Mouse (Mus musculus) hindbrain, embryonic 11.5 days (tissue): ENCODE data around the gene Ap1b1. TPM values are rescaled to one million over a fixed set of nuclear protein-coding genes. Genes with fewer than 3 reads are reported as not detected.

Source experiments
- ATAC-seq: fragments of 200-750 bp; cut with Nextera tagmentation; 2 replicates; pipeline ENCODE4 v1.8.0; 2017; ENCODE audit warnings: mild to moderate bottlenecking, moderate TSS enrichment, moderate library complexity; ENCODE audit not compliant: low FRiP score
- DNase-seq: peaks from one replicate; pipeline ENCODE4 v3.0.0-alpha.2; 2015; ENCODE audit warnings: low spot score
- H3K27ac ChIP-seq: fragments of 300-500 bp; sonication (generic); 2 replicates; pipeline ENCODE4 v1.5.1; 2014; ENCODE audit warnings: mild to moderate bottlenecking, low read depth, low read length
- H3K27me3 ChIP-seq: fragments of 300-500 bp; sonication (generic); 2 replicates; pipeline ENCODE4 v1.6.1; 2014; ENCODE audit warnings: mild to moderate bottlenecking, low read length, moderate library complexity, mixed read lengths; ENCODE audit not compliant: control insufficient read depth, insufficient read depth
- H3K36me3 ChIP-seq: fragments of 300-500 bp; sonication (generic); 2 replicates; pipeline ENCODE4 v1.6.1; 2014; ENCODE audit warnings: mild to moderate bottlenecking, low read length, moderate library complexity, mixed read lengths; ENCODE audit not compliant: control insufficient read depth, insufficient read depth
- H3K4me1 ChIP-seq: fragments of 300-500 bp; sonication (generic); replicated peaks from 2 replicates; pipeline ENCODE4 v1.6.1; 2014; ENCODE audit warnings: low read length, mixed read lengths; ENCODE audit not compliant: control insufficient read depth, insufficient read depth
- H3K4me2 ChIP-seq: fragments of 300-500 bp; sonication (generic); replicated peaks from 2 replicates; pipeline ENCODE4 v1.6.1; 2014; ENCODE audit warnings: mild to moderate bottlenecking, low read depth, low read length
- H3K4me3 ChIP-seq: fragments of 300-500 bp; sonication (generic); 2 replicates; pipeline ENCODE4 v1.5.1; 2014; ENCODE audit warnings: low read depth, low read length
- H3K9ac ChIP-seq: fragments of 300-500 bp; sonication (generic); 2 replicates; pipeline ENCODE4 v1.6.1; 2014; ENCODE audit warnings: low read depth, low read length
- H3K9me3 ChIP-seq: fragments of 300-500 bp; sonication (generic); 2 replicates; pipeline ENCODE4 v1.6.1; 2016; ENCODE audit warnings: low read length; ENCODE audit not compliant: control insufficient read depth
- WGBS: fragments of 180-500 bp; shearing (Covaris S2); extraction: QIAGEN DNeasy Blood & Tissue Kit; methylation state at CpG from one replicate; pipeline ENCODE4 v1.1.7; 2014; 5-methylcytosine and 5-hydroxymethylcytosine counted together
- polyA plus RNA-seq: library from polyadenylated mRNA; unstranded; fragments of >200 nt; fragmentation: Nextera tagmentation; extraction: Ambion mirVana; gene quantifications from 2 replicates; pipeline ENCODE4 v1.2.1, GENCODE M21; 2014

Gene Ap1b1
- polyA plus RNA-seq, 1 experiment from 2014 or later, result 60.7 TPM

DNA sequence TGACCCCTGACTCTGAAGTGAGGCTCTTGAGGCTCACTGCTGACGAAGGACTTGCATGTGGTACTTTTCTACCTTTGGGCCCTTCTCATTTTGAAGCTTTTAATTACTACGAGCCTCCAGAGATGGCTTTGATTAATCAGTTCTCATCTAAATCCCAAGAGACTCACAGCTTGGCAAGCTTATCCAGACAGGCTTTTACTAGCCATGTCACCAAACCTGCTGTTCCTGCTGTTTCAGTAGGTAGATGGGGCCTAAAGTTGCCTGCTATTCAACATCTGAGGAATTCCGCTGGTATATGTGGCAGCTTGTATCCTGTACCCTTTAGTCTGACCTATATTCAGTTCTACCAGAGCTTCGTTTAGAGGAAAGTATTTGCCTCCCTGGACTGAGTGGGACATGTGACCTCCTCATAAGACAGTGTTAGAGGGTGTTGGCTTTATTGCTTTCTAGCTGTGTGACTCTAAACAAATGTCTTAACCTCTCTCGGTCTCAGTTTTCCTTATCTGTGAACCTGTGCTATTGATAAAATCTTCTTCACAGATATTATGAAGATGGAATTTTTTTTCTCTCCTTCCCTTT lies 10.1 kb downstream of the Ap1b1 start:
- WGBS, result 89% methylated on average over 5 of the region's 5 CpGs
- Histone ChIP-seq H3K4me3 (no peak overlapping the region), H3K36me3 (no peaks in the 10 kb centered on the region), H3K4me1 (no peaks in the 10 kb centered on the region; the same call in 1 of the 2 replicates), H3K9ac (no peak overlapping the region), H3K27me3 (no peaks in the 10 kb centered on the region), H3K9me3 (no peaks in the 10 kb centered on the region), H3K4me2 (no peak overlapping the region), H3K27ac (no peak overlapping the region)
- no peak for ATAC-seq
- no peak for DNase-seq

DNA sequence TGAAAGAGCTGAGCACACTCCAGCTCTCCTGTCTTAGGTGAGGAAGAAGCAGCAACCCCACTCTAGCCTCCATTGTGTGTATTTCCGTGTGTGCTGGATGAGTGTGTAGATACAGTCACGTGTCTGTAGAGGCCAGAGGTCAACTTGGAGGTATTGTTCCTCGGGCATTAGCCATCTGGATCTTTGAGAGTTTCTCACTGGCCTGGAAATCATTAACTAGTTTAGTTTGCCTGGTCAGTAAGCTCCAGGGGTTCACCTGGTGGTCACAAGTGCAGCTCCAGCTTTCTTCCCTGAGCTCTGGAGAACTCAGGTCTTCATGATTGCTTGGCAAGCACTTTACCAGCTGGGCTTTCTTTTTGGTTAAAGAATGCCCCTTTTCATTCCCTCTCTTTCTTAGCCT lies 11.7 kb downstream of the Ap1b1 start:
- no peaks in the 10 kb centered on the region for H3K9me3 ChIP-seq
- peak; percentile 29 for DNase-seq
- ATAC-seq, result no peak
- no peaks in the 10 kb centered on the region for H3K27me3 ChIP-seq
- no peak overlapping the region for H3K4me2 ChIP-seq
- no peaks in the 10 kb centered on the region; the same call in 1 of the 2 replicates for H3K4me1 ChIP-seq
- WGBS, result 16% methylated on average over 3 of the region's 3 CpGs
- H3K9ac ChIP-seq, result no peak overlapping the region
- no peak overlapping the region for H3K27ac ChIP-seq
- H3K4me3 ChIP-seq, result no peak overlapping the region
- no peaks in the 10 kb centered on the region for H3K36me3 ChIP-seq

DNA sequence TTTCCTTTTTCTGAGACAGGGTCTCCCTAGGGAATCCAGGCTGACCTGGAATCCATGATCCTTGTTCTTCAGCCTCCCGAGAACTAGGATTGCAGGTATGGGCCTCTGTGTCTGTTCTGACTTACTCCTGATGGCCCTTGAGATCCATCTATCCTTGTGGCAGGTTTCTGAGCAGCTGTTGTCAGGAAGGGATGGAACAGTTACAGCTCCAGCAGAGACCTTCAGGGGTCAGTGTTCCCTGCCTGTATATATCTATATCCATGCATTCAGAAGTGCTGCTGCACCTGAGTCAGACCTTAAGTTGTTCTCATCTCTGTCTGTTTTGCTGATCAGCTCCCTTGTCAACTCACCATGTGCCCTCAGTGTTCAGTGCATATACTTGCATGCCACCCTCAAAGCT lies 12.1 kb downstream of the Ap1b1 start:
- Histone ChIP-seq H3K4me3 (no peak overlapping the region), H3K4me2 (no peak overlapping the region), H3K36me3 (no peaks in the 10 kb centered on the region), H3K27me3 (no peaks in the 10 kb centered on the region), H3K27ac (no peak overlapping the region), H3K9ac (no peak overlapping the region), H3K9me3 (no peaks in the 10 kb centered on the region), H3K4me1 (no peaks in the 10 kb centered on the region; the same call in 1 of the 2 replicates)
- 41% methylated on average over 1 of the region's 1 CpGs for WGBS
- DNase-seq, result no peak
- no peak for ATAC-seq

DNA sequence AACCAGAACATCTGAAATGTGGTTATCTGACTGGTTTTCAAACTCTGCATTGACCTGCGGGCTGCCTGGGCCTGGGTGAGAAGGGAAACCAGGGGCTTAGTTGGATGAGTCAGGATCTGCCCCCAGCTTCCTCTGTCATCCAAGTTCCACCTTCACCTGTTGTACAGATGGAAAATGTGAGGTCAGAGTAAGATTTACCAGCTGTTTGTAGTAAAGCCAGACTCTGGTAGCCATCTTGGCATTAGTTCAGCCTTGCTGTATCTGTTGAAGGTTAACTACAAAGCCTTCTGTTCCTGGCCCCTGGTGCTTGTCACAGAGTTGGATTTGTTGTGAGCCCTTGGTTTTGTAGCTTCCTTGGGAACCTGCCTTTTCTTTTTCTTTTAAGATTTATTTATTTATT lies 13.6 kb downstream of the Ap1b1 start:
- DNase-seq (no peak), ATAC-seq (no peak)
- H3K4me3 ChIP-seq, result no peak overlapping the region
- no peaks in the 10 kb centered on the region for H3K36me3 ChIP-seq
- no peaks in the 10 kb centered on the region for H3K27me3 ChIP-seq
- no peaks in the 10 kb centered on the region for H3K9me3 ChIP-seq
- no peak overlapping the region for H3K4me2 ChIP-seq
- H3K4me1 ChIP-seq, result no peaks in the 10 kb centered on the region; the same call in 1 of the 2 replicates
- H3K9ac ChIP-seq, result no peak overlapping the region
- H3K27ac ChIP-seq, result no peak overlapping the region
- 96% methylated on average over 1 of the region's 1 CpGs for WGBS

DNA sequence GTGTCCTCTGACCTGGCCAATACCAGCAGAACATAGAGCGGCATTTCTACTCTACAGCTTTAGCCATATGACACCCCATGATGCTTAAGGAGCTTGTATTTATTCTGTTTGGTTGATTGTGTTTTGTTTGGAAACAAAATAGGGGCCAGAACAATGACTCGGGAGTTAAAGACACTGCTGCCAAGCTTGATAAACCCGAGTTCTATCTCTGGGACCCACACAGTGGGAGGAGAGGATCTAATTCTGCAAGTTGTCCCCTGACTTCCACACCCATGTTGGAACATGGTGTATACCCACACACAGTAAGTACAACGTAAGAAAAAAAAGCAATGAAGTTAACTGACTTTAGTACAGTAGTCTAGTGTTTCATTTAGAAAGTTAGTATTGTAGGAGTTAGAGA lies 16.2 kb downstream of the Ap1b1 start:
- ATAC-seq (no peak), DNase-seq (no peak)
- Histone ChIP-seq H3K27ac (no peak overlapping the region), H3K36me3 (no peaks in the 10 kb centered on the region), H3K9ac (no peak overlapping the region), H3K4me3 (no peak overlapping the region), H3K9me3 (no peaks in the 10 kb centered on the region), H3K4me1 (no peaks in the 10 kb centered on the region; the same call in 1 of the 2 replicates), H3K27me3 (no peaks in the 10 kb centered on the region), H3K4me2 (no peak overlapping the region)
- WGBS, result 89% methylated on average over 4 of the region's 4 CpGs

DNA sequence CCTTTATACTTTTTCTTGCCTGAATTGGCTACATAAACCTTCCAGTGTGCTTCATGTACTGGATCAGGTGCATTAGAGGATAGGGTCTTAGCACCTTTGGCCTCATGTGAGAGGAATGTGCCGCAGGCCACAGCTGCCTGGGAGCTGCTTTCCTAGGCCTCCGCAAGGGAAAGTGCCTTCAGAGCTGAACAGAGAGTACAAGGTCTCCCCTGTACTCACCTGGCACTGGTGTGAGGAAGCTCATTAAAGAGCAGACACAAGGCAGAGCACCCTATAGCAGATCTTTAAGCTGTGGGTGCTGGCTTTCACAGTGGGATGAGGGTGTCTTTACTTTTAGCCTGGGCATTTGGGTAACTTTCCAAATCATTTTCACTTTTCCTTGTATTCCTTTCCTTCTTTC lies 18.9 kb downstream of the Ap1b1 start:
- Histone ChIP-seq H3K4me1 (no peaks in the 10 kb centered on the region), H3K9me3 (no peaks in the 10 kb centered on the region), H3K27me3 (no peaks in the 10 kb centered on the region), H3K27ac (no peak overlapping the region), H3K4me3 (no peak overlapping the region), H3K4me2 (no peak overlapping the region), H3K36me3 (no peaks in the 10 kb centered on the region), H3K9ac (no peak overlapping the region)
- no peak for DNase-seq
- no peak for ATAC-seq
- 89% methylated on average over 2 of the region's 2 CpGs for WGBS

DNA sequence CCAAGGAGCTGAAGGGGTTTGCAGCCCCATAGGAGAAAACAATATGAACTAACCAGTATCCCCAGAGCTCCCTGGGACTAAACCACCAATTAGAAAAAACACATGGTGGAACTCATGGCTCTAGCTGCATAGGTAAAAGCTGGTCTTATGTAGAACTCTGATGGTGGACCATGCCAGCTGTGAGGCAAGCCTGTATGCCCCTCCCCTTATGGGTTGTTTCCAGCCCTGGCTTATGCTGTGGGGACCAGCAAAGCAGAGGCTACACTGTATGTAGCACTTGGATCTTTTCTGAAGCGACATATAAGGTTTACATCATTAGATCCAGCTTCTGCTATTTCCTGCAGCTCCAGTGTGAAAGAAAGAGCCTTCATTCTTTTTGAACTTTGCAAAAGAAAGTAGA lies 20.6 kb downstream of the Ap1b1 start:
- ATAC-seq (no peak), DNase-seq (no peak)
- Histone ChIP-seq H3K4me2 (no peak overlapping the region), H3K27me3 (no peaks in the 10 kb centered on the region), H3K36me3 (no peaks in the 10 kb centered on the region), H3K4me1 (no peaks in the 10 kb centered on the region), H3K9me3 (no peaks in the 10 kb centered on the region), H3K4me3 (no peak overlapping the region), H3K27ac (no peak overlapping the region), H3K9ac (no peak overlapping the region)
- 90% methylated on average over 1 of the region's 1 CpGs for WGBS

DNA sequence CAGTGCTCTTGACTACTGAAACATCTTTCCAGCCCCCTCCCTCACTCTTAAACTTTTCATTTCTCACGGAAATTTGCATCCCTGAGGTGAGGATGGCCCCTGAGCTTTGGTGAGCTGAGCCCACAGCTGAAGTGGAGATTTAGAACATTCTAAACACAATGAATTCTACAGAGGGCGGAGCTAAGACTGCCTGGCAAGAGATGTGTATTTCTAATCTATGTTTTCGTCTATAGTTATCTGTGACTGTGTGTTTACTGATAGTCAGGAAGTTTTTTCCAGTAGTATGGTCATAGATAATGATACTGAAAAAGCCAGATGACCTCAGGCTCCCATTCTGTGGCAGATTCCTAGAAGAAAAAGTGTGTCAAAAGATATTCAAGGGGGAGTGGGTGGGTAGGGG lies 22.2 kb downstream of the Ap1b1 start:
- no peaks in the 10 kb centered on the region; the same call in 1 of the 2 replicates for H3K36me3 ChIP-seq
- H3K4me3 ChIP-seq, result no peak overlapping the region
- no peak overlapping the region for H3K27ac ChIP-seq
- no peak for ATAC-seq
- H3K27me3 ChIP-seq, result no peaks in the 10 kb centered on the region
- DNase-seq, result no peak
- H3K9me3 ChIP-seq, result no peaks in the 10 kb centered on the region
- WGBS, result 83% methylated on average over 3 of the region's 3 CpGs
- no peak overlapping the region for H3K9ac ChIP-seq
- H3K4me2 ChIP-seq, result no peak overlapping the region
- H3K4me1 ChIP-seq, result no peaks in the 10 kb centered on the region

DNA sequence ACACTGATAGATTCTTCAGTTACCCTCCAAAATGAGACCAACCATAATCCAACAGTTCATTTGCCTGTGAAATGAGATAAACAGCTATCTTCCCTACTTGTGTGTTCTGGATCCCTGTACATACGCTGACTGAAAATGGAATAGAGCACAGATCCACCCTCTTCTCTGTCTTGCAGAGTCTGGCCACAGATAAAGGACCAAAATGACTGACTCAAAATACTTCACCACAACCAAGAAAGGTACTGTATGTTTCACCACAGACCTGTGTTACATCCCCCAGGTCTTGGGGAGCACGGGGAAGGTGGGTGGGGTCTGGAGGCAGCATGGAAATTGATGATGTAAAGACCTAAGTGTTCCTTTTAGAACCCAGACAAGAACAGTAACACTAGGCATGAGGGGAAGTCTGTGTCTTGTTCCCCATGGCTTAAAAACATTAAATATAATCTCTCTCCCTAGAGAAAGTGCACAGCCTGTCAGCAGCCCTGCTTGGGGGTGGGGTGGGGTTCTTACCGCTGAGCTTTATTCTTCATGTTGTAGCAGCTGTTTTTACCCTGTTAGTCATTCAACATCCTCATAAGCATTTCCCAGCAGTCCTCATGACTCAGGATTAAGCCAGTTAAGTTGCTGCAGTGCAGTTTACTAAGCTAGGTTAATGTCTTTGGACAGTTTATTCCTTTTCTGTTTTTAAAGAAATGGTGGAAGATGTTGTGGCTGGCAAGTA lies 22.9 kb downstream of the Ap1b1 start:
- Histone ChIP-seq H3K9ac (no peak overlapping the region), H3K4me1 (no peaks in the 10 kb centered on the region), H3K36me3 (no peaks in the 10 kb centered on the region; the same call in 1 of the 2 replicates), H3K4me3 (no peak overlapping the region), H3K27ac (no peak overlapping the region), H3K4me2 (no peak overlapping the region), H3K27me3 (no peaks in the 10 kb centered on the region), H3K9me3 (no peaks in the 10 kb centered on the region)
- WGBS, result 94% methylated on average over 3 of the region's 3 CpGs
- no peak for DNase-seq
- no peak for ATAC-seq
